Mouse (Mus musculus) MEL (cell line): ENCODE measurements around the gene Nkd1. TPM values are rescaled to one million over a fixed set of nuclear protein-coding genes. Genes with fewer than 3 reads are reported as not detected.

Experiments used
- DNase-seq: peaks from one replicate; pipeline ENCODE4 v3.0.0; 2011; ENCODE audit warnings: low read depth, low spot score
- H3K27ac ChIP-seq: 2 replicates; pipeline ENCODE4 v1.5.1; 2012; ENCODE audit warnings: low read depth, mild to moderate bottlenecking, control low read depth, low read length, moderate library complexity; ENCODE audit not compliant: control insufficient read depth
- H3K27me3 ChIP-seq, 2 experiments: fragments of 150-350 bp in 1 of 2; sonication (generic) in 1 of 2; 2 replicates each; pipeline ENCODE4 v1.6.1; 2012; ENCODE audit warnings: low read length in 2 of 2, mild to moderate bottlenecking in 2 of 2, improper control_type of control experiment in 1 of 2, moderate library complexity in 1 of 2; ENCODE audit not compliant: insufficient read depth in 2 of 2, control insufficient read depth in 1 of 2
- H3K36me3 ChIP-seq, 2 experiments: 2 replicates each; pipeline ENCODE4 v1.6.1; 2012 to 2014; ENCODE audit warnings: low read length in 2 of 2, improper control_type of control experiment in 1 of 2, inconsistent platforms in 1 of 2, mild to moderate bottlenecking in 1 of 2; ENCODE audit not compliant: insufficient read depth in 2 of 2, control insufficient read depth in 1 of 2
- H3K4me1 ChIP-seq, 2 experiments: fragments of 150-350 bp in 1 of 2; sonication (generic) in 1 of 2; 2 replicates each; pipeline ENCODE4 v1.6.1; 2012; ENCODE audit warnings: low read length in 2 of 2, improper control_type of control experiment in 1 of 2, mild to moderate bottlenecking in 1 of 2; ENCODE audit not compliant: insufficient read depth in 2 of 2, control insufficient read depth in 1 of 2
- H3K4me3 ChIP-seq, 2 experiments: fragments of 150-350 bp in 1 of 2; sonication (generic) in 1 of 2; 2 replicates each; pipeline ENCODE4 v1.5.1; 2012; ENCODE audit warnings: low read depth in 2 of 2, low read length in 2 of 2, mild to moderate bottlenecking in 2 of 2, moderate library complexity in 2 of 2, control low read depth in 1 of 2, improper control_type of control experiment in 1 of 2; ENCODE audit not compliant: control insufficient read depth in 1 of 2, insufficient read depth in 1 of 2
- H3K79me2 ChIP-seq: 2 replicates; pipeline ENCODE4 v1.6.1; 2012; ENCODE audit warnings: mild to moderate bottlenecking, low read length, moderate library complexity; ENCODE audit not compliant: control insufficient read depth, poor library complexity, insufficient read depth
- H3K9ac ChIP-seq: 2 replicates; pipeline ENCODE4 v1.6.1; 2012; ENCODE audit warnings: low read depth, mild to moderate bottlenecking, control low read depth, low read length, moderate library complexity; ENCODE audit not compliant: control insufficient read depth, poor library complexity, severe bottlenecking
- H3K9me3 ChIP-seq: fragments of 150-350 bp; sonication (generic); replicated peaks from 2 replicates; pipeline ENCODE4 v1.6.1; 2012; ENCODE audit warnings: mild to moderate bottlenecking, low read length, improper control_type of control experiment, moderate library complexity; ENCODE audit not compliant: insufficient read depth
- BHLHE40 ChIP-seq: IDR thresholded peaks from 2 replicates; pipeline ENCODE4 v1.6.1; 2012; ENCODE audit warnings: low read depth, mild to moderate bottlenecking, inconsistent platforms, low read length, improper control_type of control experiment, borderline replicate concordance
- E2F4 ChIP-seq: IDR thresholded peaks from 2 replicates; pipeline ENCODE4 v1.6.1; 2011; ENCODE audit warnings: low read depth, low read length, improper control_type of control experiment, borderline replicate concordance
- EP300 ChIP-seq, 2 experiments: IDR thresholded peaks; 2 replicates each; pipeline ENCODE4 v1.6.1; 2011; ENCODE audit warnings: improper control_type of control experiment in 2 of 2, low read length in 2 of 2, low read depth in 1 of 2, mild to moderate bottlenecking in 1 of 2
- GATA1 ChIP-seq: IDR thresholded peaks from 2 replicates; pipeline ENCODE4 v1.6.1; 2011; ENCODE audit warnings: low read depth, low read length, improper control_type of control experiment
- JUND ChIP-seq: IDR thresholded peaks from 2 replicates; pipeline ENCODE4 v1.6.1; 2011; ENCODE audit warnings: low read depth, mild to moderate bottlenecking, improper control_type of control experiment, low read length
- KAT2A ChIP-seq: conservative IDR thresholded peaks from 2 replicates; pipeline ENCODE4 v1.6.1; 2012; ENCODE audit warnings: low read depth, low read length, improper control_type of control experiment, inconsistent platforms
- MAFK ChIP-seq: IDR thresholded peaks from 2 replicates; pipeline ENCODE4 v1.6.1; 2011; ENCODE audit warnings: low read depth, mild to moderate bottlenecking, low read length, improper control_type of control experiment, borderline replicate concordance
- MAX ChIP-seq: IDR thresholded peaks from 2 replicates; pipeline ENCODE4 v1.6.1; 2011; ENCODE audit warnings: low read length, improper control_type of control experiment
- MAZ ChIP-seq: IDR thresholded peaks from 2 replicates; pipeline ENCODE4 v1.6.1; 2012; ENCODE audit warnings: low read depth, mild to moderate bottlenecking, inconsistent platforms, low read length, improper control_type of control experiment
- MYC ChIP-seq: IDR thresholded peaks from 2 replicates; pipeline ENCODE4 v1.6.1; 2011; ENCODE audit warnings: low read depth, mild to moderate bottlenecking, low read length, improper control_type of control experiment, moderate library complexity
- NRF1 ChIP-seq: IDR thresholded peaks from 2 replicates; pipeline ENCODE4 v1.6.1; 2014; ENCODE audit warnings: low read depth, mild to moderate bottlenecking, inconsistent platforms, low read length, improper control_type of control experiment, moderate library complexity; ENCODE audit not compliant: poor library complexity, insufficient read depth, severe bottlenecking
- POLR2A ChIP-seq, 2 experiments: IDR thresholded peaks; 2 replicates each; pipeline ENCODE4 v1.6.1; 2011 to 2012; ENCODE audit warnings: low read length in 2 of 2, mild to moderate bottlenecking in 2 of 2, control low read depth in 1 of 2, improper control_type of control experiment in 1 of 2, low read depth in 1 of 2, moderate library complexity in 1 of 2; ENCODE audit not compliant: control insufficient read depth in 1 of 2, insufficient read depth in 1 of 2, poor library complexity in 1 of 2
- POLR2AphosphoS2 ChIP-seq: IDR thresholded peaks from 2 replicates; pipeline ENCODE4 v1.6.1; 2011; ENCODE audit warnings: low read length, improper control_type of control experiment
- RCOR1 ChIP-seq: IDR thresholded peaks from 2 replicates; pipeline ENCODE4 v1.6.1; 2012; ENCODE audit warnings: low read depth, mild to moderate bottlenecking, inconsistent platforms, low read length, improper control_type of control experiment
- SMC3 ChIP-seq: IDR thresholded peaks from 2 replicates; pipeline ENCODE4 v1.6.1; 2011; ENCODE audit warnings: low read depth, low read length, improper control_type of control experiment
- TAL1 ChIP-seq: IDR thresholded peaks from 2 replicates; pipeline ENCODE4 v1.6.1; 2012; ENCODE audit warnings: mild to moderate bottlenecking, inconsistent platforms, low read length, moderate library complexity, mixed read lengths
- TBP ChIP-seq: IDR thresholded peaks from 2 replicates; pipeline ENCODE4 v1.8.0; 2011; ENCODE audit warnings: low read depth, low read length, improper control_type of control experiment
- TCF12 ChIP-seq: IDR thresholded peaks from 2 replicates; pipeline ENCODE4 v1.6.1; 2014; ENCODE audit warnings: low read depth, mild to moderate bottlenecking, inconsistent platforms, low read length, improper control_type of control experiment, moderate library complexity
- UBTF ChIP-seq: IDR thresholded peaks from 2 replicates; pipeline ENCODE4 v1.6.1; 2012; ENCODE audit warnings: low read depth, mild to moderate bottlenecking, inconsistent platforms, low read length, improper control_type of control experiment, moderate library complexity, borderline replicate concordance; ENCODE audit not compliant: insufficient read depth
- USF2 ChIP-seq, 2 experiments: IDR thresholded peaks; 2 replicates each; pipeline ENCODE4 v1.6.1; 2011 to 2012; ENCODE audit warnings: improper control_type of control experiment in 2 of 2, low read length in 2 of 2, borderline replicate concordance in 1 of 2, inconsistent platforms in 1 of 2, low read depth in 1 of 2, mild to moderate bottlenecking in 1 of 2; ENCODE audit not compliant: insufficient read depth in 1 of 2
- ZC3H11A ChIP-seq: IDR thresholded peaks from 2 replicates; pipeline ENCODE4 v1.6.1; 2012; ENCODE audit warnings: low read depth, mild to moderate bottlenecking, inconsistent platforms, low read length, improper control_type of control experiment
- ZKSCAN1 ChIP-seq: IDR thresholded peaks from 2 replicates; pipeline ENCODE4 v1.6.1; 2012; ENCODE audit warnings: low read depth, mild to moderate bottlenecking, inconsistent platforms, low read length, improper control_type of control experiment, moderate library complexity
- ZNF384 ChIP-seq: IDR thresholded peaks from 2 replicates; pipeline ENCODE4 v1.6.1; 2012; ENCODE audit warnings: low read depth, mild to moderate bottlenecking, inconsistent platforms, low read length, improper control_type of control experiment
- polyA plus RNA-seq, 2 experiments: library from polyadenylated mRNA; stranded (reverse) in 1 of 2; unstranded in 1 of 2; fragments of >175 nt in 1 of 2; fragments of >200 nt in 1 of 2; gene quantifications; 2 replicates each; pipeline versions ENCODE4 v1.2.1 to v1.2.4; 2012; ENCODE audit warnings: low replicate concordance in 2 of 2, low read depth in 1 of 2; ENCODE audit not compliant: insufficient read length in 2 of 2, insufficient read depth in 1 of 2, missing spikeins in 1 of 2
- total RNA-seq: library from RNA; depleted of rRNA; stranded (reverse); fragments of 300-350 nt; gene quantifications from 2 replicates; pipeline ENCODE4 v1.2.3, GENCODE M21; 2012

The Nkd1 gene
- total and polyA plus RNA-seq, 3 experiments = not detected

DNA sequence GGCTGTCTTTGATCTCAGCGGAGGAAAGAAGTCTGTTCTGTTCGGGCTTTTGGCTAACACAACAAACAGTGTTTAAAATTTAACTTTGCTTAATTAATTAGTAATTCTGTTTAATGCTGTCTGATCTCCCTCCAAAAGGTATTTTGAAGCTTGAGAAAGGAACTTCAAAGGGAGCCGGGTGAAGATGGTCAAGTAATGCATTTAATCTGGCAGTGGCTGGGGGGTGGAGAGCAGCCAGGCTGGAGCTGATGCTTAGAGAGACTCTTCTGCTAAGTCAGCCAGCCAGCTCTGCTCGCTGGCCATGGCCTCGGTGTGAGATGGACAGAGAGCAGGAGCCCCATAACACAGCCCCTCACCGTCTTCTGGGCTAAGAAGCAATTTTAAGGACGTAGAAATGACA is 58.1 kb downstream of the Nkd1 start:
- H3K36me3 ChIP-seq = no peaks in the 10 kb centered on the region
- TF ChIP-seq ZKSCAN1 (no peak), GATA1 (no peak), TAL1 (no peak), E2F4 (no peak), NRF1 (no peak), MYC (no peak), BHLHE40 (no peak), POLR2AphosphoS2 (no peak), MAFK (no peak), SMC3 (no peak), TCF12 (no peak), RCOR1 (no peak)
- H3K4me3 ChIP-seq = no peak overlapping the region
- no peaks in the 10 kb centered on the region for H3K9me3 ChIP-seq
- no peak for DNase-seq
- no peaks in the 10 kb centered on the region for H3K27me3 ChIP-seq
- H3K9ac ChIP-seq = no peak overlapping the region
- no peaks in the 10 kb centered on the region for H3K4me1 ChIP-seq
- no peaks in the 10 kb centered on the region for H3K79me2 ChIP-seq
- H3K27ac ChIP-seq = no peak overlapping the region

DNA sequence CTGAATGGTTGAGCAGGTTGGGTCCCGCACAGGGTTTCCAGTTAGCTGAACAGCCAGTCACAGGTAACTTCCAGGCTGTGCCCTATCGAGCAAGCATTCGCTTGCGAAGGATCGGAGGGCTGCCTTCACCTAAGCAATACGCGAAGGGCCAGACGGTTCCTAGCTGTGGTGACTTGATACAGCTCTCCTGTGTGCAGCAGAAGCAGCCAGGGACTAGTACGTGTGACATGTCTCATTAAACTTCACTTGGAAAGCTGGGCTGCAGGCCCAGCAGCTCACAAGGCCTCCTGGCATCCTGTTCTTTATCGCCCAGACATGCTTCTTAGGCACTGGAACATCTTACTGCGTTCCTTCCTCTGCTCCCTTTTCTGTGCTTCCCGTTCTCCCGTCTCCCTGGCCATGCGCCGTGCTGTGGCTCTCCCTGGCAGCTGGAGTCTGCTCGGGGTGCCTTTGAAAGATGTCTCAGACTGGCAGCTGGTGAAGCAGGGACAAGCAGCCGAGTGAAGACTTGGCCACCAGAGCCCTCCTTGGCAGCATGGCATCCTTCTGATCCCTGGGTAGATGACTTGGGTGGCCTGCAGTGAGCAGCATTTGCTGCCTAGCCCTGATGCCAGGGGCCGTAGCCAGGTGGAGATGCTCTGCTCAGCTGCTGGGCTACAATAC is 58.6 kb downstream of the Nkd1 start:
- no peak overlapping the region for H3K9ac ChIP-seq
- H3K27me3 ChIP-seq = no peaks in the 10 kb centered on the region
- no peaks in the 10 kb centered on the region for H3K79me2 ChIP-seq
- no peaks in the 10 kb centered on the region for H3K4me1 ChIP-seq
- no peaks in the 10 kb centered on the region for H3K36me3 ChIP-seq
- no peak for TF ChIP-seq USF2 (IDR thresholded peaks at IDR 0.05; ENCODE audit: borderline replicate concordance in 1 of 2, insufficient read depth in 1 of 2, low read depth in 1 of 2, low read length in 2 of 2)
- TF ChIP-seq TBP = no peak
- no peak for TF ChIP-seq POLR2A (IDR thresholded peaks at IDR 0.05; ENCODE audit: control insufficient read depth in 1 of 2, insufficient read depth in 1 of 2, low read depth in 1 of 2, low read length in 2 of 2, poor library complexity in 1 of 2)
- TF ChIP-seq ZC3H11A = no peak
- no peak for TF ChIP-seq MAX
- no peak for TF ChIP-seq KAT2A
- no peak for TF ChIP-seq MAZ
- no peak for TF ChIP-seq MAFK
- TF ChIP-seq NRF1 = no peak
- TF ChIP-seq GATA1 = no peak
- TF ChIP-seq TCF12 = no peak
- TF ChIP-seq UBTF = no peak
- no peak for TF ChIP-seq ZNF384
- no peak for TF ChIP-seq JUND
- TF ChIP-seq EP300 (IDR thresholded peaks at IDR 0.05; ENCODE audit: low read depth in 1 of 2, low read length in 2 of 2) = no peak
- no peak for TF ChIP-seq SMC3
- no peaks in the 10 kb centered on the region for H3K9me3 ChIP-seq
- no peak for DNase-seq
- no peak overlapping the region for H3K27ac ChIP-seq
- H3K4me3 ChIP-seq = no peak overlapping the region
